Mouse (Mus musculus): Measurements from ENCODE around the gene Lce3c. TPM values are rescaled to one million over a fixed set of nuclear protein-coding genes. Genes with fewer than 3 reads are reported as not detected.

The Lce3c gene
- polyA plus RNA-seq, 1 experiment from 2014 or later = not detected

DNA sequence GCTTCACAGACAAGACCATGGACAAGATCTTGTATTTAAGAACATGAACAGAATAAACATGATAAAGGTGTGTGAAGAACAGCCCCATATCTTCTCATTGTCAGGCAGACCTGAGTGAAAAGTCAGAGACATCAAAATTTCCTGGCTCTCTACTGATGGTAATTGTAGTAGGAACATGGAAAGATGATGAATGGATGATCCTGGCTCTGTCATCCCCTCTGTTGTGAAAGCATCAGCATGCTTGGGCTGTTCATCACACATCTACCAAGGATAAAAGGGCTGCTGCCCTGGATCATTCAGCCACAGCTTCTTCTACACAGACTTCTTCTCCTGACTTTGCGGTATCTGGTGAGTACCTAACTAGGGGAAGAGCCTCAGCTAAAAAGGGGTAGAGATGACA, 12.8 kb downstream of the Lce3c start, which contains the start of gene Lce3d:
TSS of gene Lce3d (plus strand) at position 301 of the 400 bp plus-strand sequence.
- H3K27ac ChIP-seq (replicated peaks; ENCODE audit: low read depth, low read length) = no peak within 1 kb of the TSS
- no peaks in the 10 kb centered on the region for H3K27me3 ChIP-seq (ENCODE audit: control insufficient read depth, insufficient read depth, low read length)
- H3K36me3 ChIP-seq (ENCODE audit: control insufficient read depth, insufficient read depth, low read length) = no peaks in the 10 kb centered on the region
- H3K9ac ChIP-seq (ENCODE audit: low read length) = no peak within 1 kb of the TSS
- no peaks in the 10 kb centered on the region for H3K9me3 ChIP-seq (ENCODE audit: control insufficient read depth, low read length)
- no peaks in the 10 kb centered on the region for H3K4me1 ChIP-seq (ENCODE audit: control insufficient read depth, insufficient read depth, low read length)
- no peak within 1 kb of the TSS for H3K4me3 ChIP-seq (ENCODE audit: low read depth, low read length)
- WGBS = 89% methylated on average over 1 of the region's 1 CpGs
- no peak within 1 kb of the TSS for H3K4me2 ChIP-seq (ENCODE audit: low read depth, severe bottlenecking)
- DNase-seq (ENCODE audit: low spot score) (no peak), ATAC-seq (ENCODE audit: insufficient number of reproducible peaks, low FRiP score, low TSS enrichment, low read depth) (no peak)

DNA sequence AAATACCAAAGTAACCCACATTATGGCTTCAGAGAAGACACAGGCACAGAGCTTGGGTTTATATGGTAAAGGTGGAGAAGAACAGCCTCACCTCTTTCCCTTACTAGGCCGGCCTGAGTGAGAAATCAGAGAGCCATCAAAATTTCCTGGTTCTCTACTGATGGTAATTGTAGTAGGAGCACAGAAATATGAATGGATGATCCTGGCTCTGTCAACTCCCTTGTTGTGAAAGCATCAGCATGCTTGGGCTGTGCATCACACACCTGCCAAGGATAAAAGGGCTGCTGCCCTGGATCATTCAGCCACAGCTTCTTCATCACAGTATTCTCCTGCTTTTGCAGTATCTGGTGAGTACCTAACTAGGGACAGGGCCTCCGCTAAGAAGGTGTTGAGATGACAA, 22.5 kb downstream of the Lce3c start, which contains the start of gene Lce3e:
TSS of gene Lce3e (plus strand) at position 301 of the 400 bp plus-strand sequence.
- H3K27ac ChIP-seq (replicated peaks; ENCODE audit: low read depth, low read length) = no peak within 1 kb of the TSS
- no peaks in the 10 kb centered on the region for H3K27me3 ChIP-seq (ENCODE audit: control insufficient read depth, insufficient read depth, low read length)
- 91% methylated on average over 2 of the region's 2 CpGs for WGBS
- H3K4me1 ChIP-seq (ENCODE audit: control insufficient read depth, insufficient read depth, low read length) = no peaks in the 10 kb centered on the region
- no peak within 1 kb of the TSS for H3K4me3 ChIP-seq (ENCODE audit: low read depth, low read length)
- H3K9me3 ChIP-seq (ENCODE audit: control insufficient read depth, low read length) = no peaks in the 10 kb centered on the region
- H3K4me2 ChIP-seq (ENCODE audit: low read depth, severe bottlenecking) = no peak within 1 kb of the TSS
- DNase-seq (ENCODE audit: low spot score) (no peak), ATAC-seq (ENCODE audit: insufficient number of reproducible peaks, low FRiP score, low TSS enrichment, low read depth) (no peak)
- no peak within 1 kb of the TSS for H3K9ac ChIP-seq (ENCODE audit: low read length)
- H3K36me3 ChIP-seq (ENCODE audit: control insufficient read depth, insufficient read depth, low read length) = no peaks in the 10 kb centered on the region

DNA sequence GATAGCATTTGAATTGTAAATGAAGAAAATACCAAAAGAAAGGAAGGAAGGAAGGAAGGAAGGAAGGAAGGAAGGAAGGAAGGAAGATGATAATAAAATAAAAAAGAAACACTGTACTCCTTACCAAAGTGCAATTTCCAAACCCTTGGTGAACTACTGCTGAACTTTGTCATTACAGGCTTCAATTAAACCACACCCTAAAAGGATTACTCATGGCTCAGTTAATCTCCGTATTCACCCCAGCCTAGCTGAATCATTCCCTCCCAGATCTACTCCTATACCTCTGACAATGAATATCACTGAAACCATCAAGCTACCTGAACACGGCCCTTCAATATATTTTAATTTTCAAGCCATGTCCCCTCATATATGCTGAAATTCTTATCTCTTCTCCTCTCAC, 34.2 kb downstream of the Lce3c start:
- Histone ChIP-seq H3K9me3 (ENCODE audit: control insufficient read depth, low read length) (no peaks in the 10 kb centered on the region), H3K36me3 (ENCODE audit: control insufficient read depth, insufficient read depth, low read length) (no peaks in the 10 kb centered on the region), H3K4me2 (ENCODE audit: low read depth, severe bottlenecking) (no peak overlapping the region), H3K27ac (replicated peaks; ENCODE audit: low read depth, low read length) (no peak overlapping the region), H3K27me3 (ENCODE audit: control insufficient read depth, insufficient read depth, low read length) (no peaks in the 10 kb centered on the region), H3K4me3 (ENCODE audit: low read depth, low read length) (no peak overlapping the region), H3K4me1 (ENCODE audit: control insufficient read depth, insufficient read depth, low read length) (no peaks in the 10 kb centered on the region), H3K9ac (ENCODE audit: low read length) (no peak overlapping the region)
- DNase-seq (ENCODE audit: low spot score) (no peak), ATAC-seq (ENCODE audit: insufficient number of reproducible peaks, low FRiP score, low TSS enrichment, low read depth) (no peak)
- 84% methylated on average over 2 of the region's 2 CpGs for WGBS

DNA sequence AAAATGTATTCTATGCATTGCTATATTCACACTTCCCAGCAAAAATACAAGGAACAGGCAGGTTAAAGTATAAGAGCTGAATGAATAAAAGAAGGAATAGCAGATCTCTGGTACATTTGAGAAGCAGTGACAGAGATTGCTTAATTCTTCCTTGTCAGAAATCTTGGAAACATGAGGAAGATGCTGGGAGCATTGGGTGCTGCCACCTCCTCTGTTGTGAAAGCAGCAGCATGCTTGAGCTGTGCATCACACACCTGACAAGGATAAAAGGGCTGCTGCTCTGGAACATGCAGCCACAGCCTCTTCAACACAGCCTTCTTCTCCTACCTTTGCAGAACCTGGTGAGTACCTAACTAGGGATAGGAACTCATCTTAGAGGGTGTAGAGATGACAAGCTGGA, 47.6 kb downstream of the Lce3c start, which contains the start of gene Lce3f:
TSS of gene Lce3f (plus strand) at position 301 of the 400 bp plus-strand sequence.
- Histone ChIP-seq H3K4me3 (ENCODE audit: low read depth, low read length) (no peak within 1 kb of the TSS), H3K4me2 (ENCODE audit: low read depth, severe bottlenecking) (no peak within 1 kb of the TSS), H3K36me3 (ENCODE audit: control insufficient read depth, insufficient read depth, low read length) (no peaks in the 10 kb centered on the region), H3K4me1 (ENCODE audit: control insufficient read depth, insufficient read depth, low read length) (no peaks in the 10 kb centered on the region), H3K27ac (replicated peaks; ENCODE audit: low read depth, low read length) (no peak within 1 kb of the TSS), H3K27me3 (ENCODE audit: control insufficient read depth, insufficient read depth, low read length) (no peaks in the 10 kb centered on the region), H3K9me3 (ENCODE audit: control insufficient read depth, low read length) (no peaks in the 10 kb centered on the region), H3K9ac (ENCODE audit: low read length) (no peak within 1 kb of the TSS)
- DNase-seq (ENCODE audit: low spot score) (no peak), ATAC-seq (ENCODE audit: insufficient number of reproducible peaks, low FRiP score, low TSS enrichment, low read depth) (no peak)

Other genes with a start within 250 kb of the Lce3c start
- not detected in 2 replicates for gene Lce1e, start 235.4 kb upstream of the Lce3c start, polyA plus RNA-seq (2014; fragmentation: Nextera tagmentation; extraction: Ambion mirVana)
- gene Lce1f, start 224.1 kb upstream of the Lce3c start, polyA plus RNA-seq (2014; fragmentation: Nextera tagmentation; extraction: Ambion mirVana) = not detected in 2 replicates
- gene Gm38119, start 205.4 kb upstream of the Lce3c start, polyA plus RNA-seq (2014; fragmentation: Nextera tagmentation; extraction: Ambion mirVana) = not detected in 2 replicates
- gene Lce1g, start 192.1 kb upstream of the Lce3c start, polyA plus RNA-seq (2014; fragmentation: Nextera tagmentation; extraction: Ambion mirVana) = not detected in 2 replicates
- gene Lce1h, start 179.4 kb upstream of the Lce3c start, polyA plus RNA-seq (2014; fragmentation: Nextera tagmentation; extraction: Ambion mirVana) = not detected in 2 replicates
- gene Lce1i, start 165.6 kb upstream of the Lce3c start, polyA plus RNA-seq (2014; fragmentation: Nextera tagmentation; extraction: Ambion mirVana) = not detected in 2 replicates
- gene Lce1j, start 154.0 kb upstream of the Lce3c start, polyA plus RNA-seq (2014; fragmentation: Nextera tagmentation; extraction: Ambion mirVana) = not detected in 2 replicates
- gene Lce1k, start 136.6 kb upstream of the Lce3c start, polyA plus RNA-seq (2014; fragmentation: Nextera tagmentation; extraction: Ambion mirVana) = not detected in 2 replicates
- gene Kprp, start 117.2 kb upstream of the Lce3c start, polyA plus RNA-seq (2014; fragmentation: Nextera tagmentation; extraction: Ambion mirVana) = not detected in 2 replicates
- not detected in 2 replicates for gene Lce1l, start 93.2 kb upstream of the Lce3c start, polyA plus RNA-seq (2014; fragmentation: Nextera tagmentation; extraction: Ambion mirVana)
- gene 2310050C09Rik, start 74.3 kb upstream of the Lce3c start, polyA plus RNA-seq (2014; fragmentation: Nextera tagmentation; extraction: Ambion mirVana) = not detected in 2 replicates
- not detected in 2 replicates for gene Lce3a, start 18.3 kb upstream of the Lce3c start, polyA plus RNA-seq (2014; fragmentation: Nextera tagmentation; extraction: Ambion mirVana)
- not detected in 2 replicates for gene Lce3b, start 11.5 kb upstream of the Lce3c start, polyA plus RNA-seq (2014; fragmentation: Nextera tagmentation; extraction: Ambion mirVana)
- gene Lce3d, start 12.9 kb downstream of the Lce3c start, polyA plus RNA-seq (2014; fragmentation: Nextera tagmentation; extraction: Ambion mirVana) = not detected in 2 replicates
- not detected in 2 replicates for gene Lce3e, start 22.6 kb downstream of the Lce3c start, polyA plus RNA-seq (2014; fragmentation: Nextera tagmentation; extraction: Ambion mirVana)
- gene Lce3f, start 47.7 kb downstream of the Lce3c start, polyA plus RNA-seq (2014; fragmentation: Nextera tagmentation; extraction: Ambion mirVana) = not detected in 2 replicates
- gene Crct1, start 71.2 kb downstream of the Lce3c start, polyA plus RNA-seq (2014; fragmentation: Nextera tagmentation; extraction: Ambion mirVana) = not detected in 2 replicates
- not detected in 2 replicates for gene Lce1m, start 74.6 kb downstream of the Lce3c start, polyA plus RNA-seq (2014; fragmentation: Nextera tagmentation; extraction: Ambion mirVana)
- gene Gm4858, start 124.3 kb downstream of the Lce3c start, polyA plus RNA-seq (2014; fragmentation: Nextera tagmentation; extraction: Ambion mirVana) = not detected in 2 replicates
- gene Crnn, start 200.3 kb downstream of the Lce3c start, polyA plus RNA-seq (2014; fragmentation: Nextera tagmentation; extraction: Ambion mirVana) = not detected in 2 replicates